Mouse (Mus musculus): ENCODE results near the gene Trpc6.

- TF ChIP-seq CTCF (IDR thresholded peaks at IDR 0.05; ENCODE audit: low read depth) = no peak
- TF ChIP-seq EP300 (optimal IDR thresholded peaks at IDR 0.05) = no peak
Measured at GRCm38 (mm10) chr9:8710052-8710739, 166.3 kb downstream of the Trpc6 start.
